Mouse (Mus musculus) left cerebral cortex, postnatal 4 days (tissue): ENCODE measurements around the gene Kcnj11. TPM values are rescaled to one million over a fixed set of nuclear protein-coding genes. Genes with fewer than 3 reads are reported as not detected.

Source experiments
- DNase-seq: peaks from one replicate; pipeline ENCODE4 v3.0.0-alpha.2; 2022
- intact Hi-C: fragments of 180-260 bp; cut with DNase I; formaldehyde crosslinking; loops from one replicate; pipeline ENCODE4 v1.15.1; 2025
- total RNA-seq, 2 experiments: library from RNA; stranded (reverse); gene quantifications; 2 replicates each; pipeline ENCODE4 v1.2.3; 2021

Kcnj11 gene
- total RNA-seq, 2 experiments from 2014 or later, result 11.8 to 12.8 TPM

- no peak for DNase-seq
- intact Hi-C loops, result no loop called here
Measured at GRCm38 (mm10) chr7:46105484-46105883, 4.9 kb upstream of the Kcnj11 start.

- peak; percentile 90 for DNase-seq
- intact Hi-C loops, result loop anchor here (5.0 kb wide), 1 partner anchor 123 kb away; no protein-coding TSS in a partner anchor
Measured at GRCm38 (mm10) chr7:46104256-46104915, 3.8 kb upstream of the Kcnj11 start.

GRCm38 (mm10) chr7:46103771-46104170 is 3.2 kb upstream of the Kcnj11 start:
- intact Hi-C loops, result loop anchor here (5.0 kb wide), 1 partner anchor 124 kb away; no protein-coding TSS in a partner anchor
- DNase-seq, result no peak

- DNase-seq, result peak; percentile 86
- intact Hi-C loops, result loop anchor here (5.0 kb wide), 1 partner anchor 124 kb away; no protein-coding TSS in a partner anchor
Measured at GRCm38 (mm10) chr7:46103075-46103591, 2.6 kb upstream of the Kcnj11 start.

GRCm38 (mm10) chr7:46099682-46100081 is 882 bp downstream of the Kcnj11 start:
- DNase-seq, result no peak
- intact Hi-C loops, result loop anchor here (2.0 to 10.0 kb wide), 4 partner anchors 81 to 505 kb away; partner anchors contain the start of genes Abcc8 and Myod1

- DNase-seq, result no peak
- intact Hi-C loops, result loop anchor here (5.0 to 10.0 kb wide), 2 partner anchors 278 to 506 kb away; partner anchors contain the start of gene Myod1
Measured at GRCm38 (mm10) chr7:46098919-46099286, 1.7 kb downstream of the Kcnj11 start.

GRCm38 (mm10) chr7:46098221-46098918 is 2.2 kb downstream of the Kcnj11 start:
- intact Hi-C loops, result loop anchor here (5.0 to 10.0 kb wide), 2 partner anchors 279 to 506 kb away; partner anchors contain the start of gene Myod1
- no peak for DNase-seq

GRCm38 (mm10) chr7:46097319-46097783 is 3.2 kb downstream of the Kcnj11 start:
- intact Hi-C loops, result loop anchor here (5.0 to 10.0 kb wide), 2 partner anchors 280 to 507 kb away; partner anchors contain the start of gene Myod1

GRCm38 (mm10) chr7:46096136-46096535 is 4.4 kb downstream of the Kcnj11 start:
- DNase-seq, result peak; percentile 75
- intact Hi-C loops, result loop anchor here (1.0 to 10.0 kb wide), 3 partner anchors 108 to 509 kb away; partner anchors contain the start of gene Myod1

More at GRCm38 (mm10) chr7:46097319-46097783, 3.2 kb downstream of the Kcnj11 start:
- DNase-seq, result no peak

- intact Hi-C loops, result loop anchor here (10.0 kb wide), 1 partner anchor 512 kb away; no protein-coding TSS in a partner anchor
- DNase-seq, result no peak
Measured at GRCm38 (mm10) chr7:46092803-46093202, 7.8 kb downstream of the Kcnj11 start.

- intact Hi-C loops, result no loop called here
Measured at GRCm38 (mm10) chr7:46088241-46088640, 12.3 kb downstream of the Kcnj11 start.

GRCm38 (mm10) chr7:46086378-46086777 is 14.2 kb downstream of the Kcnj11 start:
- intact Hi-C loops, result no loop called here
- no peak for DNase-seq

More at GRCm38 (mm10) chr7:46088241-46088640, 12.3 kb downstream of the Kcnj11 start:
- no peak for DNase-seq

- peak; percentile 56 for DNase-seq
- intact Hi-C loops, result no loop called here
Measured at GRCm38 (mm10) chr7:46084839-46085513, 15.6 kb downstream of the Kcnj11 start.

- intact Hi-C loops, result no loop called here
- no peak for DNase-seq
Measured at GRCm38 (mm10) chr7:46084024-46084423, 16.5 kb downstream of the Kcnj11 start.

- intact Hi-C loops, result no loop called here
- DNase-seq, result peak; percentile 38
Measured at GRCm38 (mm10) chr7:46077675-46078074, 22.9 kb downstream of the Kcnj11 start.

- intact Hi-C loops, result no loop called here
- no peak for DNase-seq
Measured at GRCm38 (mm10) chr7:46076844-46077243, 23.7 kb downstream of the Kcnj11 start.

- no peak for DNase-seq
- intact Hi-C loops, result no loop called here
Measured at GRCm38 (mm10) chr7:46068831-46069230, 31.7 kb downstream of the Kcnj11 start.

- intact Hi-C loops, result no loop called here
- DNase-seq, result no peak
Measured at GRCm38 (mm10) chr7:46063296-46063695, 37.3 kb downstream of the Kcnj11 start.

- DNase-seq, result no peak
- intact Hi-C loops, result no loop called here
Measured at GRCm38 (mm10) chr7:46061614-46062013, 39.0 kb downstream of the Kcnj11 start.

- intact Hi-C loops, result no loop called here
- DNase-seq, result no peak
Measured at GRCm38 (mm10) chr7:46060688-46061087, 39.9 kb downstream of the Kcnj11 start.
